Mouse (Mus musculus) forebrain, embryonic 12.5 days (tissue): ENCODE results near the gene Ube2l6. TPM values are rescaled to one million over a fixed set of nuclear protein-coding genes. Genes with fewer than 3 reads are reported as not detected.

ENCODE experiments used
- ATAC-seq: fragments of 200-750 bp; cut with Nextera tagmentation; 2 replicates; pipeline ENCODE4 v1.8.0; 2017; ENCODE audit warnings: moderate TSS enrichment; ENCODE audit not compliant: low FRiP score
- H3K27ac ChIP-seq: fragments of 300-500 bp; sonication (generic); 2 replicates; pipeline ENCODE4 v1.5.1; 2016; ENCODE audit warnings: mild to moderate bottlenecking
- H3K27me3 ChIP-seq: fragments of 300-500 bp; sonication (generic); 2 replicates; pipeline ENCODE4 v1.6.1; 2016; ENCODE audit warnings: mild to moderate bottlenecking
- H3K36me3 ChIP-seq: fragments of 300-500 bp; sonication (generic); replicated peaks from 2 replicates; pipeline ENCODE4 v1.6.1; 2016; ENCODE audit warnings: mild to moderate bottlenecking
- H3K4me1 ChIP-seq: fragments of 300-500 bp; sonication (generic); 2 replicates; pipeline ENCODE4 v1.6.1; 2016
- H3K4me2 ChIP-seq: fragments of 300-500 bp; sonication (generic); 2 replicates; pipeline ENCODE4 v1.6.1; 2016; ENCODE audit warnings: mild to moderate bottlenecking, moderate library complexity
- H3K4me3 ChIP-seq: fragments of 300-500 bp; sonication (generic); replicated peaks from 2 replicates; pipeline ENCODE4 v1.5.1; 2016; ENCODE audit warnings: mild to moderate bottlenecking
- H3K9ac ChIP-seq: fragments of 300-500 bp; sonication (generic); 2 replicates; pipeline ENCODE4 v1.6.1; 2016; ENCODE audit warnings: mild to moderate bottlenecking
- H3K9me3 ChIP-seq: fragments of 300-500 bp; sonication (generic); 2 replicates; pipeline ENCODE4 v1.6.1; 2016
- WGBS: fragments of 180-500 bp; shearing (Covaris S2); methylation state at CpG from one replicate; pipeline ENCODE4 v1.1.7; 2016; 5-methylcytosine and 5-hydroxymethylcytosine counted together
- polyA plus RNA-seq: library from polyadenylated mRNA; unstranded; fragments of >200 nt; fragmentation: Nextera tagmentation; extraction: Ambion mirVana; gene quantifications from 2 replicates; pipeline ENCODE4 v1.2.1, GENCODE M21; 2016

Gene Ube2l6
- polyA plus RNA-seq, 1 experiment from 2014 or later = 30.5 TPM

GRCm38 (mm10) chr2:84840748-84841563 is 42.3 kb downstream of the Ube2l6 start:
- H3K4me1 ChIP-seq = peaks cover 34% of the 10 kb centered on the region
- H3K27me3 ChIP-seq = peaks cover 37% of the 10 kb centered on the region
- 8% methylated on average over 17 of the region's 17 CpGs for WGBS
- peak; percentile 2; the same call in 1 of the 2 replicates for ATAC-seq
- no peaks in the 10 kb centered on the region for H3K9me3 ChIP-seq
- peak overlapping the region; percentile 82 for H3K27ac ChIP-seq
- H3K9ac ChIP-seq = peak overlapping the region; percentile 73
- H3K36me3 ChIP-seq = no peaks in the 10 kb centered on the region; the same call in 1 of the 2 replicates
- peak overlapping the region; percentile 94 for H3K4me2 ChIP-seq
- H3K4me3 ChIP-seq = peak overlapping the region; percentile 48

- Histone ChIP-seq H3K4me2 (peak overlapping the region; percentile 94), H3K9me3 (no peaks in the 10 kb centered on the region), H3K36me3 (peaks cover 3% of the 10 kb centered on the region; the same call in 1 of the 2 replicates), H3K27ac (no peak overlapping the region), H3K4me3 (0 out of 2 replicates have a peak overlapping the region, but pooled peaks have one; percentile 48), H3K9ac (no peak overlapping the region), H3K4me1 (peaks cover 34% of the 10 kb centered on the region), H3K27me3 (peaks cover 32% of the 10 kb centered on the region)
- no peak for ATAC-seq
Observed at GRCm38 (mm10) chr2:84841905-84842304, 43.3 kb downstream of the Ube2l6 start.

DNA sequence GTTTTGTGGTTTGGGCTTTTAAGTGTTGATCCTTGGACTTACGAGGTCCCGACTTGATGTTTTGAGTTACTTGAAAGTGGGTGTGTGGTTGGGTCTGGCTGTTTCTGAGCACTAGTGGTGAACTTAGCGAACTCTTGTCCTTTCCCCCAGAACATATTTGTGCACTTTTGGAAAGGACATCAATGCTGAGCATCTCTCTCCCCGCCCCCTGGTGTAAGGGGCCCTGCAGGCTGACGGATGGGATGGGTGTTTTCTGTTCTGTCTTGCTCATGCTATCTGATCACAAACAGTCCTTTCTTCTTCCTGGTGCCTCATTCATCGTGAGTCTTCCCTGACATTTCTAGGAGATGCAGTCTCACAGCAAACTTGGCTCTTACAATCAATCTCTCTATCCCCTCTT is 45.0 kb downstream of the Ube2l6 start:
- 86% methylated on average over 6 of the region's 6 CpGs for WGBS
- Histone ChIP-seq H3K27ac (no peak overlapping the region), H3K9me3 (no peaks in the 10 kb centered on the region), H3K36me3 (peaks cover 7% of the 10 kb centered on the region; the same call in 1 of the 2 replicates), H3K9ac (no peak overlapping the region), H3K4me1 (peaks cover 32% of the 10 kb centered on the region), H3K4me2 (no peak overlapping the region), H3K4me3 (no peak overlapping the region), H3K27me3 (peaks cover 14% of the 10 kb centered on the region)
- no peak for ATAC-seq

GRCm38 (mm10) chr2:84845226-84845625 is 46.6 kb downstream of the Ube2l6 start:
- 88% methylated on average over 1 of the region's 1 CpGs for WGBS
- no peak for ATAC-seq
- peaks cover 11% of the 10 kb centered on the region; the same call in 1 of the 2 replicates for H3K36me3 ChIP-seq

DNA sequence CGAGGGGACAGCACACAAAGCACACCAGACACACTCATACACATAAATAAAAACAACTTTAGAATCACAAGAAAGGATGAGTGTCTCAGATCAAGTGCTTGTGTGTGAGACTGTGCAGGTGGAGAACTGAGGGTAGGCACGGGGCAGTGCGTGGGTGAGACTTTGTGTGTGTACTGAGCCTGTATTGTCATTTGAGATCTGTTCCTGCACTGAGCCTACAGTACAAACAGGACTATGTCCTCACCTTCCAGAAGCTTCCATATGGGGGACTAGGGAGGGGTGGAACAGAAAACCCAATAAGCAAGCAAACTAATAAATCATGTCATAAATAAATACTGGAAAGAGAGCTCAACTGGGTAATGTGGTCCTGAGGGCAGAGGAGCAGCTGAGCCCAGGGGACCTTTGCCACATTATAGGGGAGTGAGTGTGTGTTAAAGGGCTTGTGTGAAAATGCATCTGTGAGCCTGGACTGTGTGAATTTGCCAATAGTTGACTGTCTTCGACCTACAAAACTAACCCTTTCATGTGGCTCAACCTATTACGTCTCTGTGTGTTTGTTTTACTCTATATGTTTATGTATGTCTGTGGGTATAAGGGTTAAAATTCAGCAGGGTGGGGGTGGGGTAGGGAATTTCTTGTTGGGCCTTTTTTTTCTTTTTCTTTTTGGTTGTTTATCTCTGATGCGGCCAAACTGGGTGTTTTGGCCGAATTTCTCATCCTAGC is 51.9 kb downstream of the Ube2l6 start:
- Histone ChIP-seq H3K9ac (no peak overlapping the region), H3K4me2 (no peak overlapping the region), H3K27me3 (no peaks in the 10 kb centered on the region), H3K4me3 (no peak overlapping the region), H3K9me3 (no peaks in the 10 kb centered on the region), H3K36me3 (peaks cover 21% of the 10 kb centered on the region), H3K4me1 (peaks cover 14% of the 10 kb centered on the region), H3K27ac (no peak overlapping the region)
- 63% methylated on average over 7 of the region's 7 CpGs for WGBS
- no peak; the same call in 1 of the 2 replicates for ATAC-seq

More at GRCm38 (mm10) chr2:84845226-84845625, 46.6 kb downstream of the Ube2l6 start:
- Histone ChIP-seq H3K27me3 (no peaks in the 10 kb centered on the region), H3K9me3 (no peaks in the 10 kb centered on the region), H3K9ac (no peak overlapping the region), H3K4me1 (peaks cover 20% of the 10 kb centered on the region), H3K4me3 (no peak overlapping the region), H3K27ac (no peak overlapping the region), H3K4me2 (no peak overlapping the region)

DNA sequence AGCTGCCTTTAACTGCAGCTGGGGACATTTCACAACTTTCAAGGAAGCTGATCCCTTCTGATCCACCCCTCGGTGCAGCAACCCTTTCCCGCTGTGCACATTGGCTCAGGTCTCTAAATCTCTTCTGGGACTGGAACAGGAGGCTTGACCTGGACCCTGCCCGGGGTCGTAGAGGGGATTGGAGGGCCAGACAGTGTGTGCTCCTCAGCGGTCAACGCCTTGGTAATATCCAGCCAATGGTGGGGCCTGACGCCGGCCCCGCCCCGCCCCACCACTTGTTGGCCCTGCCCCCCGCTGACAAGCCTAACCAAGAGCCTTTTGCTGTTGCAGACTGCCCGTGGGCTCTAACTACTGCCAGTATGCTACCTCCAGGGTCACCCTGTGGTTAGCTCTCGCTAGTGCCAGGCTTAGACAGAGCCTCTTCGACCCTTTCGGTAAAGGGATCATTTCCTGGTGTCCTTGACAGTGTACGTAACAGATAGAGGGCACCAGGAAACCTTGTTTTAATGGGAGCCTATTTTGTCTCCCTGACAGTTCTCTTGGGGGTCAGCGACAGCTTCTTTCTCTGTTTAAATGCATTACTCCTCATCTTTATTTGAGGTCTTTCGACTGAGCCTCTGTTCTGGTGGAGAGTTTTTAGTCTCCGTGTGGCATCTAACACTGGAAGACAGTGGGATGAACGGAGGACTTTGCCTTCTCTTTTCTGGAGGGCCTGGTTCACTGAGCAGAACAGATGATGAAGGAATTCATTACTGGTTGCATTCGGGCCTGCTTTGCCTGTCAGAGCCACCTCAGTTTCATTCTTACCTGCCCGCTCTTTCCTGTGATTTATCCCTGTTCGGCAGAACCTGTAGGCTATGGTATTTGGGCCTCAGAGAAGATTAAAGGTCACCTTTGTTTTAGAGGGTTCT is 52.8 kb downstream of the Ube2l6 start:
- Histone ChIP-seq H3K27ac (no peak overlapping the region), H3K27me3 (no peaks in the 10 kb centered on the region), H3K9me3 (no peaks in the 10 kb centered on the region), H3K4me2 (peak overlapping the region; percentile 8; the same call in 1 of the 2 replicates), H3K36me3 (peaks cover 21% of the 10 kb centered on the region), H3K4me3 (no peak overlapping the region), H3K4me1 (peaks cover 14% of the 10 kb centered on the region), H3K9ac (no peak overlapping the region)
- ATAC-seq = peak; percentile 34; the same call in 1 of the 2 replicates
- WGBS = 30% methylated on average over 23 of the region's 23 CpGs

DNA sequence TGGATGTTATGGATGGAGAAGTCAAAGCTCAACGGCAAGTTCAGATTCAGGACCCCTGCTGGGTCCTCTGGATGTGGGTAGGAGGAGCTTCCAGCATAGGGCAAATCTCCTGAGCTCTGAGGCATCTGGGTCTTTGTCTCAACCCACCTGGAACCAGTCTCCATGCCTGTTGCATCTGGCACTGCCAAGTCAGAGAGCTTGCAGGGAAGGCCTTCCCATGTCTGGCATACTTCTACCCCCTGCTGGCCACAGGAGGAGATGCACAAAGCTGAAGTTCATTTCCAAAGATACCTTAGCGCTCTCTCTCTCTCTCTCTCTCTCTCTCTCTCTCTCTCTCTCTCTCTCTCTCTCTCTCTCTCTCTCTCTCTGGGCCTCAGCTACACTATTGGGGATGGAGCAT is 57.1 kb downstream of the Ube2l6 start:
- H3K9me3 ChIP-seq = no peaks in the 10 kb centered on the region
- WGBS = 62% methylated on average over 2 of the region's 2 CpGs
- peaks cover 31% of the 10 kb centered on the region for H3K36me3 ChIP-seq
- H3K4me2 ChIP-seq = no peak overlapping the region
- H3K9ac ChIP-seq = no peak overlapping the region
- no peak overlapping the region for H3K4me3 ChIP-seq
- H3K4me1 ChIP-seq = peaks cover 6% of the 10 kb centered on the region
- 0 out of 2 replicates have a peak, but pooled peaks have one; percentile 59 for ATAC-seq
- H3K27me3 ChIP-seq = no peaks in the 10 kb centered on the region
- H3K27ac ChIP-seq = no peak overlapping the region

- WGBS = 100% methylated on average over 1 of the region's 1 CpGs
- ATAC-seq = no peak
- Histone ChIP-seq H3K4me1 (no peaks in the 10 kb centered on the region), H3K9me3 (no peaks in the 10 kb centered on the region), H3K4me3 (no peak overlapping the region), H3K4me2 (no peak overlapping the region), H3K9ac (no peak overlapping the region), H3K27ac (no peak overlapping the region), H3K27me3 (no peaks in the 10 kb centered on the region), H3K36me3 (peaks cover 36% of the 10 kb centered on the region)
Observed at GRCm38 (mm10) chr2:84858551-84858950, 59.9 kb downstream of the Ube2l6 start.

Other genes with a start within 250 kb of the Ube2l6 start
- 52.6 and 53.6 TPM in 2 replicates for gene Ctnnd1, start 148.1 kb upstream of the Ube2l6 start, polyA plus RNA-seq
- gene Btbd18, start 139.7 kb upstream of the Ube2l6 start, polyA plus RNA-seq = 0.33 and 0.49 TPM in 2 replicates
- 448 and 458 TPM in 2 replicates for gene Selenoh, start 128.1 kb upstream of the Ube2l6 start, polyA plus RNA-seq
- gene Gm28635, start 120.8 kb upstream of the Ube2l6 start, polyA plus RNA-seq = not detected in 2 replicates
- gene Med19, start 120.4 kb upstream of the Ube2l6 start, polyA plus RNA-seq = 55.0 and 59.3 TPM in 2 replicates
- gene Tmx2, start 119.7 kb upstream of the Ube2l6 start, polyA plus RNA-seq = 175 and 177 TPM in 2 replicates
- gene Zdhhc5, start 83.6 kb upstream of the Ube2l6 start, polyA plus RNA-seq = 28.1 and 31.4 TPM in 2 replicates
- 39.9 and 40.7 TPM in 2 replicates for gene Clp1, start 71.5 kb upstream of the Ube2l6 start, polyA plus RNA-seq
- gene Ypel4, start 64.8 kb upstream of the Ube2l6 start, polyA plus RNA-seq = 18.7 and 19.6 TPM in 2 replicates
- gene Gm19426, start 55.2 kb upstream of the Ube2l6 start, polyA plus RNA-seq = 9.4 and 10.2 TPM in 2 replicates
- 27.6 and 30.3 TPM in 2 replicates for gene Serping1, start 23.4 kb upstream of the Ube2l6 start, polyA plus RNA-seq
- gene Smtnl1, start 23.8 kb downstream of the Ube2l6 start, polyA plus RNA-seq = not detected in 2 replicates
- 36.7 and 42.3 TPM in 2 replicates for gene Timm10, start 28.2 kb downstream of the Ube2l6 start, polyA plus RNA-seq
- 11.4 and 14.4 TPM in 2 replicates for gene Slc43a1, start 40.0 kb downstream of the Ube2l6 start, polyA plus RNA-seq
- gene Rtn4rl2, start 87.9 kb downstream of the Ube2l6 start, polyA plus RNA-seq = 5.2 and 7.9 TPM in 2 replicates
- 10.1 and 11.3 TPM in 2 replicates for gene Slc43a3, start 137.8 kb downstream of the Ube2l6 start, polyA plus RNA-seq
- not detected in 2 replicates for gene Prg2, start 181.6 kb downstream of the Ube2l6 start, polyA plus RNA-seq
- not detected in 2 replicates for gene Prg3, start 189.4 kb downstream of the Ube2l6 start, polyA plus RNA-seq
- 309 and 322 TPM in 2 replicates for gene Ssrp1, start 238.4 kb downstream of the Ube2l6 start, polyA plus RNA-seq
- gene P2rx3, start 238.6 kb downstream of the Ube2l6 start, polyA plus RNA-seq = 1.4 and 1.6 TPM in 2 replicates
- 38.3 and 39.7 TPM in 2 replicates for gene Tnks1bp1, start 249.2 kb downstream of the Ube2l6 start, polyA plus RNA-seq